Mouse (Mus musculus): ENCODE measurements around the gene Stra6. TPM values are rescaled to one million over a fixed set of nuclear protein-coding genes. Genes with fewer than 3 reads are reported as not detected.

Gene Stra6
- total RNA-seq, 1 experiment from 2014 or later: 1.6 TPM

GRCm38 (mm10) chr9:58049861-58050260 lies 13.7 kb upstream of the Stra6 start:
- no peak for DNase-seq

- no peak for DNase-seq
These were observed 11.7 kb upstream of the Stra6 start for GRCm38 (mm10) chr9:58051937-58052336.

GRCm38 (mm10) chr9:58053102-58053501 lies 10.5 kb upstream of the Stra6 start:
- DNase-seq: peak; percentile 47

- DNase-seq: no peak
These were observed 10.0 kb upstream of the Stra6 start for GRCm38 (mm10) chr9:58053544-58053943.

GRCm38 (mm10) chr9:58054032-58054431 lies 9.6 kb upstream of the Stra6 start:
- no peak for DNase-seq

- no peak for DNase-seq
These were observed 7.9 kb upstream of the Stra6 start for GRCm38 (mm10) chr9:58055666-58056065.

- no peak for DNase-seq
These were observed 3.7 kb upstream of the Stra6 start for GRCm38 (mm10) chr9:58059920-58060319.

GRCm38 (mm10) chr9:58060677-58061667 lies 2.6 kb upstream of the Stra6 start:
- peak; percentile 59 for DNase-seq

- DNase-seq: no peak
These were observed 1.9 kb downstream of the Stra6 start for GRCm38 (mm10) chr9:58065532-58065931.

- no peak for DNase-seq
These were observed 2.6 kb downstream of the Stra6 start for GRCm38 (mm10) chr9:58065977-58066730.

- DNase-seq: no peak
These were observed 3.1 kb downstream of the Stra6 start for GRCm38 (mm10) chr9:58066731-58067095.

GRCm38 (mm10) chr9:58067546-58067945 lies 4.0 kb downstream of the Stra6 start:
- DNase-seq: no peak

- no peak for DNase-seq
These were observed 11.0 kb downstream of the Stra6 start for GRCm38 (mm10) chr9:58074561-58074960.

- no peak for DNase-seq
These were observed 21.0 kb downstream of the Stra6 start for GRCm38 (mm10) chr9:58084586-58084985.

GRCm38 (mm10) chr9:58085074-58085473 lies 21.5 kb downstream of the Stra6 start:
- no peak for DNase-seq

- no peak for DNase-seq
These were observed 22.6 kb downstream of the Stra6 start for GRCm38 (mm10) chr9:58086203-58086602.

GRCm38 (mm10) chr9:58086861-58087260 lies 23.3 kb downstream of the Stra6 start:
- DNase-seq: no peak

GRCm38 (mm10) chr9:58087277-58087998 lies 23.9 kb downstream of the Stra6 start:
- DNase-seq: no peak

- DNase-seq: peak; percentile 37
These were observed 28.2 kb downstream of the Stra6 start for GRCm38 (mm10) chr9:58091623-58092425.

- peak; percentile 64 for DNase-seq
These were observed 29.1 kb downstream of the Stra6 start for GRCm38 (mm10) chr9:58092581-58093269.

GRCm38 (mm10) chr9:58093776-58094175 lies 30.2 kb downstream of the Stra6 start:
- DNase-seq: no peak
